Mouse (Mus musculus): ENCODE data around the gene Cyp3a57. TPM values are rescaled to one million over a fixed set of nuclear protein-coding genes. Genes with fewer than 3 reads are reported as not detected.
"Not testable (repeated sequence)": the region's sequence is repeated elsewhere in the genome, so short reads cannot be mapped to it uniquely, and the experiment has no call there.

The Cyp3a57 gene
- total RNA-seq (2014; fragmentation: Nextera tagmentation): not detected in 2 replicates
- total RNA-seq (2017): not detected in 2 replicates

- no peak for ATAC-seq (replicated peaks; ENCODE audit: poor library complexity, severe bottlenecking)
Measured at GRCm38 (mm10) chr5:145344941-145345340, at the start of gene Cyp3a57. Gene Cyp3a57, plus strand, starts transcription at chr5:145345279.

DNA sequence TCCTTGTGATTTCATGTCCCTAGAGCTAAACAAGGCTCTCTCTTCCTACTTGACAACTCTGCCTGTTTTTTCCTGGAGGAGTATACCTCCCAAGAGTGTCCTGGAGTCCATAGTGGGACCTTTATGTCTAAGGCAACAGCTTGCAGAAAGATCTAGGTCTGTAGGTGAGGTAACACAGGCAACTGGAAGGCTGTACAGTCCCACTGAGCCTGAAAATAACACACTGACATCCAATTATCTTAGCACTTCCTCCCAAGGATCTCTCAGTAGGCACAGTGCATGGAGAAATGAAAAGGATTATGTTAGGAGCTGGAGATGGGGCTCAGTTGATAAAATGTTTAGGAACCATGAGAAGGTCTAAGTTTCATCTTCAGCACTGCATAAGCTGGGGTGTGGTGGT, 44.6 kb upstream of the Cyp3a57 start:
- no peak for ATAC-seq (replicated peaks; ENCODE audit: poor library complexity, severe bottlenecking)

DNA sequence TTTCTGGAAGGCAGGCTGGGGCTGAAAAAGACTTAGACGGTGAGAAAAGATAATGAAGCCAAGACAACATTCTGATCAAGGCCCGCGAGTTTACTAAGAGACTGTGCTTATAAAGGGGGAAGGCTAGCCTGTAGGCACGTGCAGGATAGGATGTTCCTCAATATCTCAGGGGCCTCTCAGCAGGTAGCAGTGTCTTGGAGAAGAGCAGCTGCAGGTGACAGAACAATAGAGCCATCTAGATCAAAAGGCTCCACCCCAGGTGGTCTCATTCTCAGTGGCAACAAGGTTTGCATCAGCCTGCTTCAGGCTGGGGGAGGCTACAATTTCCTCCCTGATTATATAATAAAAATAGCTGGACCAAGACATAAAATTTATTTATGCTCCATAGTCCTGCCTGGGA, 43.3 kb upstream of the Cyp3a57 start:
- ATAC-seq (replicated peaks; ENCODE audit: poor library complexity, severe bottlenecking): not testable (repeated sequence)

DNA sequence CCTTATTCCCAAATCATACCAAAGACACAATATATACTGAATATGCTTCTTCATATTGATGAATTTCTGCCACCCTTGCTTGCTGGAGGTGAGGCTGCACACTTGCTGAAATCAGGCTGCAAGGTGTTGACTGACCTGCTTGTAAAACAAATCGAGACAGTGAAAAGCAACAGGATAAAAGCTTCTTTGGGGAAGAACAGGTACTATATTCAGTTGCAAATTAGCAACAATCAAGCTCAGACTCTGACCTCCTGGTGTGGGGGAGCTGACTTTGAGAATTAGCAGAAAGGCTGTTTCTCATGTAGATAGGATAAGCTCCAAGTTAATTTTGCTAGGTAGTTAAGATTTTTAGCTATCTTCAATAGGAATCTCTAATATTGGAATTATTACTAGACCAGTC, 42.7 kb upstream of the Cyp3a57 start:
- no peak for ATAC-seq (replicated peaks; ENCODE audit: poor library complexity, severe bottlenecking)

DNA sequence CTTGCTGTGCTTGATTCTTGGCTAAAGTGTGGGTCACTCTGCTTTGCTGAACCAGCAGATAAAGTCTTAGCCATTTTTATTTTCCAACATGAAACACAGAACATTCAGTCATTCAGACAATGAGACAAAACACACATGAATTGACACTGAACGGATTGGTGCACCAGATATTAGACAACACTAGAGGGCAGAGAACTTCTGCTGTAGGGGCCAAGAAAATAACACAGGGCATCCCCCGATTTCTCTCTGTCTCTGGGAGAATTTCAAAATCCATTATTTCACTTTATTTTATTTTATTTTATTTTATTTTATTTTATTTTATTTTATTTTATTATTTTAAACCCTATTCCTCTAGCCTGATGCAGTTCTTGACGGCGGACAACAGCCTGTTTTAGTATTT, 38.1 kb upstream of the Cyp3a57 start:
- ATAC-seq (replicated peaks; ENCODE audit: poor library complexity, severe bottlenecking): not testable (repeated sequence)

DNA sequence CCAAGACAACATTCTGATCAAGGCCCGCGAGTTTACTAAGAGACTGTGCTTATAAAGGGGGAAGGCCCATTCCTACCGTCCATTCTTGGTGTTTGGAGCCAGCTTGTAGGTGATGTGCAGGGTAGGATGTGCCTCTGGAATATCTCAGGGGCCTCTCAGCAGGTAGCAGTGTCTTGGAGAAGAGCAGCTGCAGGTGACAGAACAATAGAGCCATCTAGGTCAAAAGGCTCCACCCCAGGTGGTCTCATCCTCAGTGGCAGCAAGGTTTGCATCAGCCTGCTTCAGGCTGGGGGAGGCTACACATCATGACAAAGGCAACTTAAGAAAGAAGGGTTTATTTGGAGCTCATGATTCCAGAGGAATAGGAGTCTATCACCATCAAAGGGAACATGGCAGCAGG, 37.3 kb upstream of the Cyp3a57 start:
- not testable (repeated sequence) for ATAC-seq (replicated peaks; ENCODE audit: poor library complexity, severe bottlenecking)

- no peak for ATAC-seq (replicated peaks; ENCODE audit: poor library complexity, severe bottlenecking)
Measured at GRCm38 (mm10) chr5:145313845-145314244, 31.2 kb upstream of the Cyp3a57 start.

GRCm38 (mm10) chr5:145317141-145317540, 27.9 kb upstream of the Cyp3a57 start:
- no peak for ATAC-seq (replicated peaks; ENCODE audit: poor library complexity, severe bottlenecking)

DNA sequence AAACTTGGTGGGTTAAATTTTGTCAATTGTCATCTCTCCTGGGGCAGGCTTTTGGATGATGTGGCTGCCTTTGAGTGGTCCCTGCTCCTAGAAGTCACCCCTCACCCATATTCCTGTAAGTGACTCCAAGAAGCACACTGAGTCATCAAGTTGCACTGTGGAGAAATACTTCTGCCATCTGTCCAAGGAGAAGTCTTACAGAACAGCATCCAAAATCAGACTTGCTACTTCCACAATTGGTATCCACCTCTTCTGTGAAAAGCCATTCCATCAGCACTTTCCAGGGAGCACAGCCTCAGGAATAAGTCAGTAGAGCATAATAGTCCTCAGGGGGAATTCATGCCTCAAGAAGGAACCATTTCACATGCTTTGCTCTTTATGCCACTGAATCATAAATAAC, 6.3 kb upstream of the Cyp3a57 start:
- ATAC-seq (replicated peaks; ENCODE audit: poor library complexity, severe bottlenecking): not testable (repeated sequence)

DNA sequence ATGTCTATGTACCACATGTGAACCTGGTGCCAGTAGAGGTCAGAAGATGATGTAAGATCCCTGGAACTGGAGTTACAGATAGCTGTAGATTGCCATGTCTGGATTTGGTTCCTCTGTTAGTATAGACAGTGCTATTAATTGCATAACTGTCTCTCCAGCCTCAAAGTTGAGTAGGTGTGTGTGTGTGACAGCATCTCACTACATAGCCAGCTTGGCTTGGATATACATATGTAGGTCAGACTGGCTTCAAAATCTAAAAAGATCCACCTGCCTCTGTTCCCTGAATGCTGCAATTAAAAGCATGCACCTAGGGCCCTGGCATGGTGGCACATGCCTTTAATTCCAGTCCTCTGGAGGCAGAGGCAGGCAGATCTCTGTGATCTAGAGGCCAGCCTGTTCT, 4.6 kb downstream of the Cyp3a57 start:
- no peak for ATAC-seq (replicated peaks; ENCODE audit: poor library complexity, severe bottlenecking)

DNA sequence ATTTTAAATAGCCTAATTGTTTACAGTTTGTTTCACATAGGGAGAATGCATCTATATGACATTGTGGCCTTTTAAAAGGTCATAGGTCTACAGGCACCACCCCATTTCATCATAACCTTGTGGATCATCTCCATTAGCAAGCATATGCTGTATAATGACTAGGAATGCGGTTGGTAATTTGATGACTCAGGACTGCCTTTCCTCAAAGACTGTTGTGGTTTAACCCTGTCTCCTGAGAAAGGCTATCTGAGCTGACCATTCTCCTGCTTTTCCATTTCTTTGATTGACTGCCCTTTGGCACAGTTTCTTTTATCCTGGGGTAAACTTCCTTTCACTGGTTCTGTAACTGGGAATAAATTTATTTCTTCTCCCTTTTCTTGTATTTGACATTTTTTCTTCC, 8.0 kb downstream of the Cyp3a57 start:
- no peak for ATAC-seq (replicated peaks; ENCODE audit: poor library complexity, severe bottlenecking)

- peak; percentile 46 for ATAC-seq (replicated peaks; ENCODE audit: poor library complexity, severe bottlenecking)
Measured at GRCm38 (mm10) chr5:145415416-145415815, 70.3 kb downstream of the Cyp3a57 start.

- no peak for ATAC-seq (replicated peaks; ENCODE audit: poor library complexity, severe bottlenecking)
Measured at GRCm38 (mm10) chr5:145422287-145422686, 77.2 kb downstream of the Cyp3a57 start.

- ATAC-seq (replicated peaks; ENCODE audit: poor library complexity, severe bottlenecking): no peak
Measured at GRCm38 (mm10) chr5:145431004-145431403, 85.9 kb downstream of the Cyp3a57 start.

DNA sequence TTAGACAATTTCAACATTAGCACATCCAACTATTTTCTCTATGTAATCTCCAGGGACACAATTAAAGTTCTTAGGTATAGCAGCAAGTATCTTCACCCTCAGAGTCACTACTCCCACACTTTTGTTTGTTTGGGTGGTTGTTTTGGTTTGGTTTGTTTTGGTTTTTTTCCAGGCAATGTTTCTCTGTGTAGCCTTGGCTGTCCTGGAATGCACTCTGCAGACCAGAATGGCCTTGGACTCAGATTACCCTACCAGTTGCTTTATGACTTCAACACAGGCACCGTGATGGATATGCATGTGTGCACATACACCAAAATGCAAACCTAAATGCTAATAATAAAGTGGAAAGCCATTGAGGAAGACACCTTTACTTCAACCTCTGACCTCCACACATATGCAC, 88.6 kb downstream of the Cyp3a57 start:
- ATAC-seq (replicated peaks; ENCODE audit: poor library complexity, severe bottlenecking): no peak

Other genes starting within 250 kb of the Cyp3a57 start
- gene Arpc1b, start 231.1 kb upstream of the Cyp3a57 start, total RNA-seq (2014; fragmentation: Nextera tagmentation): 404 and 492 TPM in 2 replicates
- 197 and 242 TPM in 2 replicates for gene Arpc1b, start 231.1 kb upstream of the Cyp3a57 start, total RNA-seq (2017)
- gene Pdap1, start 205.0 kb upstream of the Cyp3a57 start, total RNA-seq (2014; fragmentation: Nextera tagmentation): 59.3 and 90.3 TPM in 2 replicates
- gene Pdap1, start 205.0 kb upstream of the Cyp3a57 start, total RNA-seq (2017): 92.6 and 159 TPM in 2 replicates
- gene Bud31, start 204.9 kb upstream of the Cyp3a57 start, total RNA-seq (2014; fragmentation: Nextera tagmentation): 108 and 163 TPM in 2 replicates
- gene Bud31, start 204.9 kb upstream of the Cyp3a57 start, total RNA-seq (2017): 194 and 205 TPM in 2 replicates
- 9.3 and 10.5 TPM in 2 replicates for gene Ptcd1, start 178.2 kb upstream of the Cyp3a57 start, total RNA-seq (2014; fragmentation: Nextera tagmentation)
- 12.8 and 14.7 TPM in 2 replicates for gene Ptcd1, start 178.2 kb upstream of the Cyp3a57 start, total RNA-seq (2017)
- gene Cpsf4, start 178.1 kb upstream of the Cyp3a57 start, total RNA-seq (2014; fragmentation: Nextera tagmentation): 42.2 and 45.3 TPM in 2 replicates
- gene Cpsf4, start 178.1 kb upstream of the Cyp3a57 start, total RNA-seq (2017): 47.9 and 51.3 TPM in 2 replicates
- gene Atp5j2, start 153.2 kb upstream of the Cyp3a57 start, total RNA-seq (2014; fragmentation: Nextera tagmentation): 372 and 531 TPM in 2 replicates
- gene Atp5j2, start 153.2 kb upstream of the Cyp3a57 start, total RNA-seq (2017): 127 and 170 TPM in 2 replicates
- gene Zkscan14, start 143.4 kb upstream of the Cyp3a57 start, total RNA-seq (2014; fragmentation: Nextera tagmentation): 1.6 and 6.2 TPM in 2 replicates
- 20.8 and 21.1 TPM in 2 replicates for gene Zkscan14, start 143.4 kb upstream of the Cyp3a57 start, total RNA-seq (2017)
- 6.8 and 8.5 TPM in 2 replicates for gene Zkscan5, start 140.7 kb upstream of the Cyp3a57 start, total RNA-seq (2014; fragmentation: Nextera tagmentation)
- 7.9 and 10.1 TPM in 2 replicates for gene Zkscan5, start 140.7 kb upstream of the Cyp3a57 start, total RNA-seq (2017)
- gene Zfp655, start 113.6 kb upstream of the Cyp3a57 start, total RNA-seq (2014; fragmentation: Nextera tagmentation): 28.2 and 34.0 TPM in 2 replicates
- gene Zfp655, start 113.6 kb upstream of the Cyp3a57 start, total RNA-seq (2017): 33.5 and 37.3 TPM in 2 replicates
- 12.1 and 13.2 TPM in 2 replicates for gene Zscan25, start 64.8 kb upstream of the Cyp3a57 start, total RNA-seq (2014; fragmentation: Nextera tagmentation)
- gene Zscan25, start 64.8 kb upstream of the Cyp3a57 start, total RNA-seq (2017): 4.1 and 10.4 TPM in 2 replicates
- gene Cyp3a16, start 124.4 kb downstream of the Cyp3a57 start, total RNA-seq (2014; fragmentation: Nextera tagmentation): not detected in 2 replicates
- not detected in 2 replicates for gene Cyp3a16, start 124.4 kb downstream of the Cyp3a57 start, total RNA-seq (2017)
- gene Cyp3a41b, start 239.5 kb downstream of the Cyp3a57 start, total RNA-seq (2014; fragmentation: Nextera tagmentation): not detected in 2 replicates
- not detected in 2 replicates for gene Cyp3a41b, start 239.5 kb downstream of the Cyp3a57 start, total RNA-seq (2017)

Measured in granulocyte monocyte progenitor cell, adult 5-6 weeks (primary cell).